Mouse (Mus musculus) fat pad, adult 2 months (tissue): ENCODE data around the gene Notch4.
"Not testable (repeated sequence)": the region's sequence is repeated elsewhere in the genome, so short reads cannot be mapped to it uniquely, and the experiment has no call there.

Experiments used
- DNase-seq: peaks from one replicate; pipeline ENCODE4 v3.0.0-alpha.2; 2011; ENCODE audit warnings: low read depth, low spot score; ENCODE audit errors: extremely low read depth

The Notch4 gene

DNA sequence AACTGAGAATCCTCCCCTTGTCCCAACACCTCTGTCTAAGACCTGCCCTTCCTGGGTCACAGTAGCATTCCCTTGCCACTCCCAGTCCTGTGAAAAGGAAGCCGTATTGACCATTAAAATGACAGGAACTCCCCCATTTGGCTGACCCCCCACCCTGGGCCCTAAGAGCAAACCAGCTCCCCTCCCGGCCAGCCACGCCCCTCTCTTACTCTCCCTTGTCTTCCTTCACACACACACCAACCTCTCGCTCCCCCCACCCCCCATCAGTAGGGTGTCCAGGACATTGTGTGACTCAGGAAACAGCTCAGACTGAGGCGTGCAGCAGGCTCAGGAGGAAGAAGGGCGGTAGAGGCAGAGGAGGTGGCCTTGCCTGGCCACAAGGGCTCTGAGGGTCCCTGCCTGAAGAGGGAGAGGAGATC, at the start of gene Notch4:
TSS of gene Notch4 (plus strand) at position 266 of the 419 bp plus-strand sequence.
- no peak for DNase-seq

DNA sequence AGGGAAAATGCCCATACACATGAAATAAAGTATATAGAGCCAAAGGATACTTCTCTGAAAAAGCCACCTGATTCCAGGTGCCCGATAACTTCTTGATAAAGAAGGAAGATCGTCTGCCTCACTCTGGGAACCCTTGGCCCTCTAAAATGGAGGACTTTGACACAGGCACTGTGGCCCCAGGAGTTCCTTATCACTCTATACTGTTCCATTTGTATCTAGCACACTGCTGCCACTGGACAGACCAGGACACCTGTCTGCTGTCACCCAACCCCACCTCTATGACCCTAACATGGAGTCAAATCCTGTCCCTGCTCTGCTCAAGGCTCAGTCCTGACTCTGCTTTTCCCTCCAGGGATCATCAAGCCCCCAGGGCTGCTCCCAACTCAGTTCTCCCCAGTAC, 47.6 kb upstream of the Notch4 start:
- no peak for DNase-seq

DNA sequence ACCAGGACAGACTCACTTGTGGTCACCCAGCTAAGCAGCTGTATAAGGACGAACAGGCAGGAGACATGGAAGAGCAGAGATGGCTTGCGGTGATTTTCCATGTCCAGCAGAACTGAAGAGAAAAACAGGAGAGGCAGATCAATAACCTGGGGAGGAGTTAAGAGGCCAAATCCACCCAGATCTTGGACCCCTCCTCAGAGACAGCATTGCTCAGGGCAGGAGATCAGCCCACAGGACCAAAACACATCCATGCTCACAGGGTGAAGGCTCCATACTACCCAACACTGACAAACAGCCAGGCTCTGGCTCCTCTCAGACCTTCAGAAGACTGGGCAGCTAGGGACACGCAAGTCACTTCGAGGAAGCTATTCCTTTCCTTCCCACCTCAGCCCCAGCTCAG, 46.8 kb upstream of the Notch4 start, which contains the start of gene Btnl6:
TSS of gene Btnl6 (minus strand) at position 101 of the 400 bp plus-strand sequence.
- DNase-seq, result no peak

DNA sequence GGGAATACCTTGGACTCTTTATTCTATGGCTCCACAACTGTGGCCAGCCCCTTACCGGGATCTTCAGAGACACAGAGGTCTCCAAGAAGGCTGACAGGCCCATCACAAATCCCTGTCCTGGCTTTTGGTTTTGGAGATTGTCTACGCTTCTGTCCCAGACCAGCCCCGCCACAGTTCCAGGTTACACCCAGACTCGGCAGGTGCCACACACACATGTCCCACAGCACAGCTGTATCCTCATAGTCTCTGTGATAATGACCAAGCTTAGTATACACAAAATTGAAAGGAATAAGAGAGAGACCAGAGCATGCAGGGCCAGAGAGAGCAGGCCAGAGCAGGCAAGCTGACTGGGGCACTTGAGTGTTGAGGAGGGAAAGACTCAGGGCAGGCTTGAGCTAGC, 46.3 kb upstream of the Notch4 start:
- no peak for DNase-seq

DNA sequence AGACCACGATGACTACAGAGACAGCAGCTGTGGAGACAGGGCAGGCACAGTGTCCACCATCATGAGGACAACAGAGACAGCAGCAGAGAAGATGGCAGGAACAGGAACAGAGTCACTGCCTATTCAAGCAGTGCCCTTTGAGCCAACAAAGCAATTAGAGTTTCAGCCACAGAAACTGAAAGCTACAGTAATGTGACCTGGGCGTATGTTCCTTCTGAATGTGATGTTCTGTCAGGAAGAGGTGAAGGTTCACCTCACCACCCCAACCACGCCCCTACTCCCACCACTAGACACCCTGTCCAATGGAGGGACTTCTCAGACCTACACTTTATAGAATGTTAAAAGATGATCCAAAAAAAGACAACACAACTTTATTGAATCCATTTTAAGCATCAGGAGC, 45.5 kb upstream of the Notch4 start:
- DNase-seq, result not testable (repeated sequence)

DNA sequence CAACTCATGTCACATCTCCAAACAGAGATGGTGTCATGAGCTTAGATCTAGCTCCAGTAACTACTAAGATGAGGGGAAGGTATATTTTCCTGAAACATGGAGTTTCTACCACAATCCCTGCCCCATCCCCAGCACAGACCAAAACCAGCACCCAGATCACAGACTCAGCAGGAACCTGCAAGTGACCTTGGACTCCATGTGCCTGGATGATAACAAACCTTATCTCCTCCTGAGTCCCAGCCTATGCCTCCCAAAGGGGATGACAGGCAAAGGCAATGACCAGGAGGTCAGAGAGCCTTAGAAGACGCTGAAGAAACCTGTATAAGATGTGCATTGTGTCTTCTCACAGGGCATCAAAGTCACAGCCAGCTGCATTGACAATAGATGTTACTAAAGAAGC, 45.1 kb upstream of the Notch4 start:
- no peak for DNase-seq

DNA sequence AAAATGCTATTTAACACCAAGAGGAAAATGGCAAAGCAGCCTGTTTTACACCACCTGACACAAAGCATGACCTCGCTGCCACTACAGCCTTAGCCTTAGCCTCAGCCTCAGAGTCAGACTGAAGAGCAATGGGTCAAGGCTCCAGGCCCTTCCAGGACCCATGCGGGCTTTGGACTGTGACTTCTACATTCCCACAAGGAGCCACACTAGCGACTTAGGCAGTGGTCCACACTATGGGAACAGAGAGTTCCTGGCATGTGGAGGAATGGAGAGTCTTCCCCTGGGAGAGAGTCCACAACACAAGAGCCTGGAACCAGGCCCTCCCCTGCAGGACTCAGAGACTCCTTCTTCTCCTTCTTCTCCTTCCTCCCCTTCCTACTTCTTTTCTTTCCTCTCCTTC, 31.4 kb upstream of the Notch4 start:
- DNase-seq, result no peak

DNA sequence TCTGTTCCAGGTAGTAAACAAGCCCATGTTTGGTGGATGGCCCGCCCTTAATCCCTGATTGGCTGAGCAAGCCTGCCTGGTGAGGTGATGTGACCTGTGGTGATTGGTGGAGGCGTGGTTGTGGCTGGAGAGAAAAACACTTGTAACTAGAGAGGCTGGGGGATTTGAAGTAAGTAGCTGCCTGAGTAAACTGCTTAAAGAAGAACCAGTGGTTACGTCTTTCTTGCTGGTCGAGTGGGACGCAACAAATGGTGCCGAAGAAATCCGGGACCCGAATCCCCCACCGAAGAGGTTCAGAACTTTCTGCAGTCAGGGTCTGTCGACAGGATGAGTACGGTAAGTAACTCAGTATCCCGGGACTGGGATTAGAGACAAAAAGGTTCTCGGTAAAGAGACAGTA, 20.5 kb upstream of the Notch4 start:
- DNase-seq, result not testable (repeated sequence)

DNA sequence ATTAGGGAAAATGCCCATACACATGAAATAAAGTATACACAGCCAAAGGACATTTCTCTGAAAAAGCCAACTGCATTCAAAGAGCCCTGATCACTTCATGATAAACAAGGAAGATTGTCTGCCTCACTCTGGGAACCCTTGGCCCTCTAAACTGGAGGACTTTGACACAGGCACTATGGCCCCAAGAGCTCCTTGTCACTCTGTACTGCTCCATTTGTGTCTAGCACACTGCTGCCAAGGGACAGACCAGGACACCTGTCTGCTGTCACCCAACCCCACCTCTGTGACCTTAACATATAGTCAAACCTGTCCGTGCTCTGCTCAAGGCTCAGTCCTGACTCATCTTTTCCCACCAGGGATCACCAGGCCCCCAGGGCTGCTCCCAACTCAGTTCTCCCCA, 17.3 kb upstream of the Notch4 start:
- no peak for DNase-seq

DNA sequence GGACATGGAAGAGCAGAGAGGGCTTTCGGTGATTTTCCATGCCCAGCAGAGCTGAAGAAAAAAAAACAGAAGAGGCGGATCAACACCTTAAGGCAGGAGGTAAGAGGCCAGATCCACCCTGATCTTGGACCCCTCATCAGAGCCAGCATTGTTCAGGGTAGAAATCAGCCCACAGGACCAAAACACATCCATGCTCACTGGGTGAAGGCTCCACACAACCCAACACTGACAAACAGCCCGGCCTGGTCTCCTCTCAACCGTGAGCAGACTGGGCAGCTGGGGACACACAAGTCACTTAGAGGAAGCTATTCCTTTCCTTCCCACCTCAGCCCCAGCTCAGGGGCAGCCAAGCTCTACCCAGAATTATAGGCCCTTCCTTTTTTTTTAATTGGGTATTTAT, 16.5 kb upstream of the Notch4 start:
- no peak for DNase-seq

DNA sequence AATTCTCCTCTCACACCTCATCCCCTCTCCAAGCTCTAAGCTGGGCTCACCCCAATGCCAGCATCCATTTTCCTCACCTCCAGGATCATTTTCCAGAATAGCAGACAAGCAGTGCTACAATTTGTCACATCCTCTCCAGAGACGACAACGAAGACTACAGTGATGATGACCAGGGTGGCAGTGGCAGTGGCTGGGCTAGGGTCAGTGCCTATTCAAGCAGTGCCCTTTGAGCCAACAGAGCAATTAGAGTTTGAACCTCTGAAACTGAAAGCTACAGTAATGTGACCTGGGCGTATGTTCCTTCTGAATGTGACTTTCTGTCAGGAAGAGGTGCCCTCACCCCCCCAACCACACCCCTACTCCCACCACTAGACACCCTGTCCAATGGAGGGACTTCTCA, 14.9 kb upstream of the Notch4 start:
- no peak for DNase-seq

DNA sequence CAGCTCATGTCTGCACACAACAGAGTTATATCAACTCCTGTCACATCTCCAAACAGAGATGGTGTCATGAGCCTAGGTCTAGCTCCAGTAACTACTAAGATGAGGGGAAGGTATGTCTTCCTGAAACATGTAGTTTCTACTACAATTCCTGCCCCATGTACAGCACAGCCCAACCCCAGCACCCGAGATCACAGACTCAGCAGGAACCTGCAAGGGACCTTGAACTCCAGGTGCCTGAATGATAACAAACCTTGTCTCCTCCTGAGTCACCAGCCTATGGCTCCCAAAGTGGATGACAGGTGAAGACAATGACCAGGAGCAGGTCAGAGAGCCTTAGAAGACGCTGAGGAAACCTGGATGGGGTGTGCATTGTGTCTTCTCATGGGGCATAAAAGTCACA, 14.2 kb upstream of the Notch4 start:
- DNase-seq, result no peak

DNA sequence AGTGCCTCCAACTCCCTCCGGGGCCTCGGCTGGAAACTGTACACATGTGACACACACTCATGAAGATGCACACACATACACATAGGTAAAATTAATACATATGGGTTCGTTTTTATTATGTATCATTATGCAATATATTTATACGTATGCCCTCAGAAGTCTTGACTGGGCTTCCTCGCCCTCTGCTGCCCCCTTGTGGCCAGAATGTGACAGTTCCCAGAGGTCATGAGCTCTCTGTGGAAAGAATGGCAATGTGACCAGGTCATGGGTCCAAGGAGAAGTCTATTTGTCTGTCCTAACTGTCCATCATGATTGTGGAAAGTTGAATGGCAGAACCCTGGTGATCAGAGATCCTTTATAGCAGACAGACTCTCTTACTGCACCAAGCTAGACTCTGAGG, 8.6 kb upstream of the Notch4 start:
- DNase-seq, result no peak

DNA sequence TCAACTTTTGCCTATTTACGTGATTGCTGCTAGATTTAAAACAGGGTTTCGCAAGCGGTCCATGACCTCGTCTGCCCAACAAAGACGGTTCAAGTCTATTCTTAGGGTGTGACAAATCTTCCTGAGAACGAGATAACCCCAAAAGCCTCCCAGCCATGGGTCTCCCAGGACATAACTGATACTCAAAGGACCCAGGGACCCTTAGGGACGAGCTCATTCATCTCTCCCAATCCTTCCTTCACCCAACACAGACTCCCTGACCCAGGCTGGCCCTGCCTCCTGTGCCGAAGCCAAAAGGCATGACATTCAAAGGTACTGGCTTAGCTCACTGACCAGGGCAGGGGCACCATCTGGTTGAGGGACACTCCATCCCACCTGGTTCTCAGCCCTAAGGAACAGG, 7.7 kb upstream of the Notch4 start:
- DNase-seq, result no peak

DNA sequence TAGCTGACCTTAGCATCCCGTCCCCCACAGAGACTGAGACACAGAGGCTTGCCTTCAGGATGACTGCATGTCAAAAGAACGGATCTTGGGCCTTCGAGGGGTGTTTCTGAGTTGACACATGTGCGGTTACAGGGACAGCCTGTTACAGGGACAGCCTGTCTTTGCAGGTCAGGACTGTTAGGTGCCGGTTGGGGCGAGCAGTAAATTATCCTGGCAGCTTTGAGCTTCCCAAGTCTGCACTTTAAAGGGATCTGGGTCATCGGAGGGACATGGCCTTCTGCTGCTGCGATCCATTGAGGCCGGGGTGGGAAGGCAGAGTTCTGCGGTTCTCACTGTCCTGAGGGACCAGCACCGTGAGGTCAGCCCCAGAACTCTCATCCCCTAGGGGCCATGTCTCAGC, 6.7 kb upstream of the Notch4 start:
- no peak for DNase-seq

DNA sequence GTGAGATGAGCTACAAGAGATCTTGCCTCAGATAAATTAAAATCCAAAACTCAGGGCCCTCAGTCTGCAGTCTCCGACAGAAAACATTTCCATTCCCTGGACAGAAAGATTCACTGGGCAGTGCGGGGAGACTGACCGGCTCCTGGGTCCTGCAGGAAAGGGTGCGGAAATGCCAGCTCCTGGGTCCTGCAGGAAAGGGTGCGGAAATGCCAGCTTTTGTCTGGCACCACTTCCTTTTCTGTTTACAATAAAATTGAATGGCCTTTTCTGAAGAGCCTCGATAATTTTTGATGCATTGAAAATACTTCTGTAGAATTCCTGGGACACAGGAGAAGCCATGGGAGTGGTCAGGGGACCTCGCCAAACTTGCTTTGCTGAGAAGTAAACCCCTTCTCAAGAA, 5.0 kb upstream of the Notch4 start:
- DNase-seq, result no peak

DNA sequence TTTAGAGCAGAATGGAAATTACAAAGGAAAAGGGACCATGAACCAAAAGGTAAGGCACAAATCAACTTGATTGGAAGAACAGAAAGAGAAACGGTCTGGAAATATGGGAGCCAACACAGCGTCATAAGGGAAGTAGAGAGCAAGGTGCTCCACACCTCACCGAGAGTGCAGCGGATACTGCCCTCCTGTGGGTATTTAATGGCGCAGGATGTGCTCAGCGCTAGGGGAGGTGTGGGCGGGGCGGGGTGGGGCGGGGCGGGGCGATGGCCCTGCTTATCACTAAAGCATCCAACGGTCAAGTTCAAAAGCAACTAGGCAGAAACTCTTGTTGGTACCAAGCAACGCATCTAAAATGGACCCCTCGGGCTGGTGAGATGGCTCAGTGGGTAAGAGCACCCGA, 4.2 kb upstream of the Notch4 start:
- no peak for DNase-seq

DNA sequence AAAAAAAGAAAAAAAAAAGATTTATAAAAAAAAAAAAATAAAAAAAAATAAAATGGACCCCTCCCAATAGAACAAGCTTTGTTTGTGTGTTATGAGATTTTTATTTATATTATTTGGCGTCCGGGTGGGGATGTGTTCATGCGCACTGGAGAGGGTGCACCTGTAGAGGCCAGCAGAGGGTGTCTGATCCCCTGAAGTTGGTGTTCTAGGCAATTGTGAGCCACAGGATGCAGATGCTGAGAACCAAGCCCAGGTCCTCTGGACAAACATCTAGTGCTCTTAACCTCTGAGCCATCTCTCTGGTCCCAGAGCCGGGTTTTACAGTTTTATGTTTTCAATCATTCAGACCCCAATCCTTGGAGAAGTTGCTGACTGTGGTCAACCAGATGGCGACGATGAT, 3.6 kb upstream of the Notch4 start:
- DNase-seq, result no peak

DNA sequence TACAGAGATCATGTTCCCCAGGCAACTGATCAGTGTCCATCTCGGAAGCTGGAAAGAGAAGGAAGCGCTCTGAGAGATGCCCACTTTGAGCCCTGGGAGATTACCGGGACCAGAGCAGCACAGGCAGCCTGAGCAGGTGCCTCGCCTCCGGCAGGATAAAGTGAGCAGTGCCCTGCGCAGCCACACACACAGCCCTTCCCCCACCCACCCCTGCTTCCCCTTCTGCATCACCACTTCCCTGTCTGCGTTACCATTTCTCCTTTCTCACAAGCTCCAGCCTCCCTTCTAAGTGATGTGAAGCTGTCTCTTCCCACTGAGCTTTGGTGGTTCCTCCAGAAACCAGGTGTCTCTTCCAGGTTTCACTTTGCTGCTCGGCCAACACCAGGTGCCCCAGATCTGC, 2.9 kb upstream of the Notch4 start:
- no peak for DNase-seq

DNA sequence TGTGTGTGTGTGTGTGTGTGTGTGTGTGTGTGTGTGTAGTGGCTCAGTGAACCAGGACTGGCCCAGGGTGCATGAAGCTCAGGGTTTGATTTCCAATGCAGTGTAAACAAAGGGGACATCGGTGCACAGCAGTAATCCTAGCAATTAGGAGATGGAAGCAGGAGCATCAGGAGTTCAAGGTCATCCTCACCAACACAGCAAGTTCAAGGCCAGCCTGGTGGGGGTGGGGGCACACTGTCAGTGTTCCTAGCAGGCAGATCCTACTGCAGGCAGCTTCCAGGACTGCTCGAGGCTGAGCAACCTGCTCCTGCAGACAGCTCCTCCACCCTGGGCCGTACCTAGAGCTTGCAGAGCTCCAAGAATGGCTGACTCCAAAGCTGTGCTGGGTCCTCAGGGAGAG, 1.5 kb upstream of the Notch4 start:
- no peak for DNase-seq

DNA sequence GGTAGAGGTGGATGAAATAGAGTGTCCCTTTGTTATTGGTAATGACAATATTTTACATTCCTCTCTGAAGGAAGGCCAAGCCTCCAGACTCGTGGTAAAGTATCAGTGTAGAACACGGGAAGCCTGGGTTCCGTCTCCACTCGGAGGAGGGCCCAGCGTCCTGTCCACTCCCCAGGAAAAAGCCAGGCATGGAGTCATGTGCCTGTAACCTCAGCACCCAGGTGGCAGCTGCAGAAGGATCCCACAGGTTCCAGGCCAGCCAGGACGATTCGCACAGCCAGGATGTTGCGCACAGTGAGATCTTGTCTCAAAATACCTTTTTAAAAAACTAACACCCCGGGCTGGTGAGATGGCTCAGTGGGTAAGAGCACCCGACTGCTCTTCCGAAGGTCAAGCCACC, 714 bp upstream of the Notch4 start:
- no peak for DNase-seq

DNA sequence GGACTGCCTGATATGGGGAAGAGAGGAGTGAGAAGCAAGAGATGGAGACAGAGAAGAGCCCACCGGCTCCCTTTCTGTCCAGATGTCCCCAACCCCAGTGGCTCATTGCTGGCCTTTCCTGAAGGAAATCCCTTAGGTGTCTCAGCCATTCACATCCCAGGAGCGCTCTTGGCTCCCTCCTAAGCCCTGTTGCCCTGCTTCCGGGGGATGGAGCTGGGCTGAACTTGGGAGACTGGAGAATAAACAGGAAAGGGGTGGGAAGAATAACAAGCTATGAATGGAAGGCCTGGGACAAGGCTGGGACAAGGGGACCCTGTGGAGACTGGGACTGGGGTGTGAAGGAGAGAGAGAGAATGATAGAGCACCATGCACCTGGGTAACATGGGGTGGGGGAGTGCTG, 728 bp downstream of the Notch4 start:
- DNase-seq, result no peak

DNA sequence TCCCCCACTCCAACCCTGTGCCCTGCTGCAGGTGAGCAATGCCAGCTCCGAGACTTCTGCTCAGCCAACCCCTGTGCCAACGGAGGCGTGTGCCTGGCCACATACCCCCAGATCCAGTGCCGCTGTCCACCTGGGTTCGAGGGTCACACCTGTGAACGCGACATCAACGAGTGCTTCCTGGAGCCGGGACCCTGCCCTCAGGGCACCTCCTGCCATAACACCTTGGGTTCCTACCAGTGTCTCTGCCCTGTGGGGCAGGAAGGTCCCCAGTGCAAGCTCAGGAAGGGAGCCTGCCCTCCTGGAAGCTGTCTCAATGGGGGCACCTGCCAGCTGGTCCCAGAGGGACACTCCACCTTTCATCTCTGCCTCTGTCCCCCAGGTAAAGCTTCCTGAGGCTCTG, 3.2 kb downstream of the Notch4 start:
- DNase-seq, result no peak

DNA sequence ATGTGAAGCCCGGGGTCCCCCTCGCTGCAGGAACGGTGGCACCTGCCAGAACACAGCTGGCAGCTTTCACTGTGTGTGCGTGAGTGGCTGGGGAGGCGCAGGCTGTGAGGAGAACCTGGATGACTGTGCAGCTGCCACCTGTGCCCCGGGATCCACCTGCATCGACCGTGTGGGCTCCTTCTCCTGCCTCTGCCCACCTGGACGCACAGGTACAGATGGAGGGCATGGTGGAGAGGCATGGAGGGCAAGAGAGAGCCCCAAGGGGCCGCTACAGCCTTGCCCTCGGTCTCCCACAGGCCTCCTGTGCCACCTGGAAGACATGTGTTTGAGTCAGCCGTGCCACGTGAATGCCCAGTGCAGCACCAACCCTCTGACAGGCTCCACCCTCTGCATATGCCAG, 4.4 kb downstream of the Notch4 start:
- no peak for DNase-seq
